ENCODE assay signal across 10 mouse cellular contexts in genomic region chr16:7263261-7263660, GRCm38 (mm10).
"Had no signal": no experiment of that assay in that cellular context is flagged by ENCODE, and none has a peak within 500 bp of the region (broad histone marks: within the 10 kb centered on the region; RNA-seq: fewer than 3 reads in every experiment).

No protein-coding gene starts in this region.

- DNase-seq: retina, postnatal 1 day; right cerebral cortex, postnatal 14 days; right cerebral cortex, postnatal 25 days; spleen, adult 18-20 months; thymus, adult 18-20 months; thymus, adult 2 months; thymus, postnatal 14 days; thymus, postnatal 25 days; thymus, postnatal 36 days; thymus, postnatal 4 days had no signal
